Mouse (Mus musculus): Measurements from ENCODE around the gene Kcnh4.

GRCm38 (mm10) chr11:100692164-100692616 is 67.6 kb downstream of the Kcnh4 start, which contains the start of gene Zfp385c:
- TF ChIP-seq CTCF (IDR thresholded peaks at IDR 0.05; ENCODE audit: control insufficient read depth, insufficient read depth, insufficient read length): no peak
- no peak for TF ChIP-seq MAX (IDR thresholded peaks at IDR 0.05)
- no peak for TF ChIP-seq FOSL1 (IDR thresholded peaks at IDR 0.05; ENCODE audit: insufficient read depth, low read length, poor library complexity, severe bottlenecking)
- TF ChIP-seq MYOG (IDR thresholded peaks at IDR 0.05; ENCODE audit: control insufficient read depth, extremely low read depth, insufficient read length): no peak
- no peak for TF ChIP-seq USF1 (IDR thresholded peaks at IDR 0.05; ENCODE audit: low read depth)
- no peak for TF ChIP-seq CEBPB (IDR thresholded peaks at IDR 0.05; ENCODE audit: low read depth)
- TF ChIP-seq MYOD1 (IDR thresholded peaks at IDR 0.05; ENCODE audit: control insufficient read depth, insufficient read length, low read depth): no peak

All from C2C12 (cell line).